Mouse (Mus musculus) midbrain, postnatal 0 days (tissue): ENCODE data around the gene Dera. TPM values are rescaled to one million over a fixed set of nuclear protein-coding genes. Genes with fewer than 3 reads are reported as not detected.

Experiments
- ATAC-seq: fragments of 200-750 bp; cut with Nextera tagmentation; 2 replicates; pipeline ENCODE4 v1.8.0; 2017; ENCODE audit warnings: moderate number of reproducible peaks, mild to moderate bottlenecking, moderate TSS enrichment, moderate library complexity; ENCODE audit not compliant: low FRiP score
- DNase-seq: peaks from one replicate; pipeline ENCODE4 v3.0.0-alpha.2; 2015; ENCODE audit warnings: low spot score
- H3K27ac ChIP-seq: fragments of 300-500 bp; sonication (generic); 2 replicates; pipeline ENCODE4 v1.5.1; 2014; ENCODE audit warnings: low read depth, mild to moderate bottlenecking, low read length, mixed read lengths
- H3K27me3 ChIP-seq: fragments of 300-500 bp; sonication (generic); 2 replicates; pipeline ENCODE4 v1.6.1; 2014; ENCODE audit warnings: low read length, control low read depth, mixed read lengths; ENCODE audit not compliant: insufficient read depth
- H3K36me3 ChIP-seq: fragments of 300-500 bp; sonication (generic); 2 replicates; pipeline ENCODE4 v1.6.1; 2014; ENCODE audit warnings: low read length, control low read depth, mixed read lengths; ENCODE audit not compliant: insufficient read depth
- H3K4me1 ChIP-seq: fragments of 300-500 bp; sonication (generic); 2 replicates; pipeline ENCODE4 v1.6.1; 2014; ENCODE audit warnings: mild to moderate bottlenecking, control low read depth, antibody characterized with exemption, low read length, mixed read lengths; ENCODE audit not compliant: insufficient read depth
- H3K4me2 ChIP-seq: fragments of 300-500 bp; sonication (generic); 2 replicates; pipeline ENCODE4 v1.6.1; 2014; ENCODE audit warnings: low read depth, mild to moderate bottlenecking, low read length, mixed read lengths; ENCODE audit not compliant: poor library complexity, severe bottlenecking
- H3K4me3 ChIP-seq: fragments of 300-500 bp; sonication (generic); 2 replicates; pipeline ENCODE4 v1.5.1; 2014; ENCODE audit warnings: low read depth, mild to moderate bottlenecking, low read length, moderate library complexity
- H3K9ac ChIP-seq: fragments of 300-500 bp; sonication (generic); replicated peaks from 2 replicates; pipeline ENCODE4 v1.6.1; 2014; ENCODE audit warnings: mild to moderate bottlenecking, low read length, moderate library complexity, mixed read lengths; ENCODE audit not compliant: poor library complexity, severe bottlenecking
- H3K9me3 ChIP-seq: fragments of 300-500 bp; sonication (generic); 2 replicates; pipeline ENCODE4 v1.6.1; 2016; ENCODE audit warnings: low read length, control low read depth
- CTCF ChIP-seq: IDR thresholded peaks from 2 replicates; pipeline ENCODE4 v1.5.1; 2016; ENCODE audit warnings: antibody characterized with exemption, mild to moderate bottlenecking
- WGBS: fragments of 180-500 bp; shearing (Covaris S2); extraction: QIAGEN DNeasy Blood & Tissue Kit; methylation state at CpG from one replicate; pipeline ENCODE4 v1.1.7; 2014; 5-methylcytosine and 5-hydroxymethylcytosine counted together
- polyA plus RNA-seq: library from polyadenylated mRNA; unstranded; fragments of >200 nt; fragmentation: Nextera tagmentation; extraction: Ambion mirVana; gene quantifications from 2 replicates; pipeline ENCODE4 v1.2.1, GENCODE M21; 2015
- total RNA-seq: library from RNA; depleted of rRNA; stranded (reverse); fragments of >200 nt; gene quantifications from 2 replicates; pipeline ENCODE4 v1.2.3, GENCODE M21; 2014

The Dera gene
- total and polyA plus RNA-seq, 2 experiments from 2014 or later = 8.7 to 15.6 TPM

GRCm38 (mm10) chr6:137766177-137766576 lies 11.8 kb downstream of the Dera start:
- no peak for ATAC-seq
- Histone ChIP-seq H3K27me3 (no peaks in the 10 kb centered on the region), H3K9ac (no peak overlapping the region), H3K27ac (no peak overlapping the region), H3K36me3 (no peaks in the 10 kb centered on the region), H3K4me2 (no peak overlapping the region), H3K9me3 (no peaks in the 10 kb centered on the region), H3K4me3 (no peak overlapping the region), H3K4me1 (no peaks in the 10 kb centered on the region)
- no peak for DNase-seq
- no peak for TF ChIP-seq CTCF

GRCm38 (mm10) chr6:137771621-137772250 lies 17.4 kb downstream of the Dera start:
- H3K27me3 ChIP-seq = no peaks in the 10 kb centered on the region
- no peak overlapping the region for H3K9ac ChIP-seq
- no peak for TF ChIP-seq CTCF
- no peaks in the 10 kb centered on the region for H3K36me3 ChIP-seq
- no peaks in the 10 kb centered on the region for H3K4me1 ChIP-seq
- no peak overlapping the region for H3K27ac ChIP-seq
- WGBS = 75% methylated on average over 3 of the region's 3 CpGs
- no peak for DNase-seq
- H3K4me2 ChIP-seq = no peak overlapping the region
- ATAC-seq = no peak
- H3K9me3 ChIP-seq = no peaks in the 10 kb centered on the region
- H3K4me3 ChIP-seq = no peak overlapping the region

- DNase-seq (no peak), ATAC-seq (no peak)
- Histone ChIP-seq H3K9ac (no peak overlapping the region), H3K27ac (no peak overlapping the region), H3K4me3 (no peak overlapping the region), H3K4me1 (no peaks in the 10 kb centered on the region), H3K36me3 (no peaks in the 10 kb centered on the region), H3K4me2 (no peak overlapping the region), H3K9me3 (no peaks in the 10 kb centered on the region), H3K27me3 (no peaks in the 10 kb centered on the region)
- 97% methylated on average over 8 of the region's 8 CpGs for WGBS
- no peak for TF ChIP-seq CTCF
These were observed 18.7 kb downstream of the Dera start for GRCm38 (mm10) chr6:137772918-137773636.

GRCm38 (mm10) chr6:137773637-137774028 lies 19.3 kb downstream of the Dera start:
- 92% methylated on average over 6 of the region's 6 CpGs for WGBS
- Histone ChIP-seq H3K27me3 (no peaks in the 10 kb centered on the region), H3K27ac (no peak overlapping the region), H3K4me1 (no peaks in the 10 kb centered on the region), H3K4me3 (no peak overlapping the region), H3K4me2 (no peak overlapping the region), H3K36me3 (no peaks in the 10 kb centered on the region), H3K9ac (no peak overlapping the region), H3K9me3 (no peaks in the 10 kb centered on the region)
- DNase-seq (no peak), ATAC-seq (no peak)
- no peak for TF ChIP-seq CTCF

GRCm38 (mm10) chr6:137774166-137774565 lies 19.8 kb downstream of the Dera start:
- H3K4me3 ChIP-seq = no peak overlapping the region
- H3K9ac ChIP-seq = no peak overlapping the region
- no peak for DNase-seq
- H3K4me2 ChIP-seq = no peak overlapping the region
- WGBS = 85% methylated on average over 13 of the region's 13 CpGs
- no peak for ATAC-seq
- no peaks in the 10 kb centered on the region for H3K9me3 ChIP-seq
- no peak for TF ChIP-seq CTCF
- H3K27ac ChIP-seq = no peak overlapping the region
- no peaks in the 10 kb centered on the region for H3K27me3 ChIP-seq
- no peaks in the 10 kb centered on the region for H3K4me1 ChIP-seq
- no peaks in the 10 kb centered on the region for H3K36me3 ChIP-seq

GRCm38 (mm10) chr6:137775159-137775558 lies 20.8 kb downstream of the Dera start:
- WGBS = 95% methylated on average over 8 of the region's 8 CpGs
- DNase-seq = no peak
- ATAC-seq = no peak
- Histone ChIP-seq H3K9me3 (no peaks in the 10 kb centered on the region), H3K9ac (no peak overlapping the region), H3K4me3 (no peak overlapping the region), H3K36me3 (no peaks in the 10 kb centered on the region), H3K4me2 (no peak overlapping the region), H3K4me1 (no peaks in the 10 kb centered on the region), H3K27me3 (no peaks in the 10 kb centered on the region), H3K27ac (no peak overlapping the region)
- no peak for TF ChIP-seq CTCF
